Mouse (Mus musculus) left cerebral cortex, postnatal 4 days (tissue): ENCODE data around the gene Mpc1. TPM values are rescaled to one million over a fixed set of nuclear protein-coding genes. Genes with fewer than 3 reads are reported as not detected.
"Not testable (repeated sequence)": the region's sequence is repeated elsewhere in the genome, so short reads cannot be mapped to it uniquely, and the experiment has no call there.

ENCODE experiments used
- DNase-seq: peaks from one replicate; pipeline ENCODE4 v3.0.0-alpha.2; 2022
- intact Hi-C: fragments of 180-260 bp; cut with DNase I; formaldehyde crosslinking; loops from one replicate; pipeline ENCODE4 v1.15.1; 2025
- total RNA-seq, 2 experiments: library from RNA; stranded (reverse); gene quantifications; 2 replicates each; pipeline ENCODE4 v1.2.3; 2021

Mpc1 gene
- total RNA-seq, 2 experiments from 2014 or later: 159 to 160 TPM

DNA sequence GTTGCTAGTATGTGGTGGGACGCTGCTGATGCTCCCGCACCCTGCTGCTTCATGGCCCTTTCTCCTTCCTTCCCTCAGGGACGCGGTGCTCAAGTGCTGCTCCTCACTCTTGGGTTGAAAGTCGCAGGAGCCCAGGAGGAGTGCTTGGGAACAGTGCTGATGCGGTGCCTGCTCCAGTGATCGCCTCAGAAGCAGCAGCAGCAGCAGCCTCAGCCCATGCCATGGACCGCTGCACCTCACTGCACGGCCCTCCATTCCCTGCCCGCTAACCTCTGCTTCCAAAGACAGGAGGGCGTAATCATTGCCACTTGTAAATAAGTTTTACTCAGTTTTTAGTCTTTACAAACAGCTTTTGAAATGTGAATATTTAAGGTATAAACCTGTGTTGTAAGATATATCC is 44.2 kb downstream of the Mpc1 start:
- DNase-seq, intact Hi-C loops: not testable (repeated sequence)

DNA sequence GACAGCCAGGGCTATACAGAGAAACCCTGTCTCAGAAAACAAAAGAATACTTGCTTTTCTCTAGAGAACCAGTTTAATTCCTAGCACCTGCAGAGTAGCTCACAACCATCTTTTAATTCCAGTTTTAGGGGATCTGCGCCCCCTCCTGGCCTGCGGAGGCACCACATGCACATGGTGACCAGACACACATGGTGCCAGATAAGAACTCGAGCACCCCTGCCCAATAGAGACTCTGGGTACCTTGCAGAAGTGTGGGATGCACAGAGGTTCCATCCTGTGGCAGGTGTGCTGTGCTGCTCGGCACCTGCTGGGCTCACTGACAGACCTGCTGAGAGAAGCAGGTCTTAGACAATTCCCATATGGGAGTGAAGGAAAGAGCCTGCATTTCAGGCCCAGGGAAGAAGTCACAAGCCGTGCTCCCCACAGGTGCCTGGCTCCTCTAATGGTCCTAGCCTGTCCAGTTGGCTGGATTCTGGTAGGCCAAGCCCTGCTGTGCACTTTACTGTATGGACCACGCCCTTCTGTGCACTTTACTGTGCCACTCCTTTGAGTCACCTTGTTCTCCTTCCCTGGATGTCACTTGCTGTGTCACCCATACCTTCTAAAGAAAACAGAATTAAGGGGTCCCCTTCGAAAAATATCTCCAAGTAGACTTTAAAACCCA is 45.9 kb downstream of the Mpc1 start:
- intact Hi-C loops: no loop called here
- no peak for DNase-seq

DNA sequence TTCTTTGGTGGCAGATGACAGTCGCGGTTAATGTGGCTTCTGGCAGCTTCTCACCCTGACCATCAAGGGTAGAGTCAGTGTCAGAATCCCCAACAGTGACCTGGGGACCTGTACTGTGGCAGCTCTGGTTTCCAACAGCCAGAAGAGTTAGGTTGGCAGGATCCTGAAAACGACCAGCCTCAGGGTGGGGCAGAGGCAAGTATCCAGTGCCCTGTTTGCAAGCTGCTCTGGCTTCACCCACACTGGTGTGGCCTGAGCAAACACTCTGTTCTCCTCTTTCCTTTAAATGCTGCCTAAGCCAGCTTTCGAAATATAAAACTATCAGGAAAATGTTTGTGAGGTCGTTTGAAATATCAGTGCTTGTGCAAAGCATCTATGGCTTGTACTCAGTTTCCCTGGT is 47.9 kb downstream of the Mpc1 start:
- no peak for DNase-seq
- intact Hi-C loops: no loop called here

DNA sequence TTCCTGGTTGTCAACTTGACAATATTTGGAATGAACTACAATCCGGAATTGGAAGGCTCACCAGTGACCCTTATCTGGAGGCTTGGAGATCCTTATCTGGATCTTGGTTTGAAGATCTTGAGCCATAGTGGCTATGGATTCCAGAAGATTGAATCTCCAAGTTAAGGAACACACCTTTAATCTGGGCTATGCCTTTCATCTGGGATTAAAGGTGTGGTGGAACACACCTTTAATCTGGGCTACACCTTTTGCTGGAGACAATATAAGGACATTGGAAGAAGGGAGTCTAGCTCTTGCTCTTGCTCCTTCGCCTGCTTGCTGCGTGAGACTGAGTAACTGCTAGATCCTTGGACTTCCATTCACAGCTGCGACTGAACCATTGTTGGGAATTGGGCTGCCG is 54.5 kb downstream of the Mpc1 start, which contains the start of gene Prr18:
Gene Prr18, plus strand, starts transcription at position 301 of the 400 bp plus-strand sequence.
- intact Hi-C loops, DNase-seq: not testable (repeated sequence)

DNA sequence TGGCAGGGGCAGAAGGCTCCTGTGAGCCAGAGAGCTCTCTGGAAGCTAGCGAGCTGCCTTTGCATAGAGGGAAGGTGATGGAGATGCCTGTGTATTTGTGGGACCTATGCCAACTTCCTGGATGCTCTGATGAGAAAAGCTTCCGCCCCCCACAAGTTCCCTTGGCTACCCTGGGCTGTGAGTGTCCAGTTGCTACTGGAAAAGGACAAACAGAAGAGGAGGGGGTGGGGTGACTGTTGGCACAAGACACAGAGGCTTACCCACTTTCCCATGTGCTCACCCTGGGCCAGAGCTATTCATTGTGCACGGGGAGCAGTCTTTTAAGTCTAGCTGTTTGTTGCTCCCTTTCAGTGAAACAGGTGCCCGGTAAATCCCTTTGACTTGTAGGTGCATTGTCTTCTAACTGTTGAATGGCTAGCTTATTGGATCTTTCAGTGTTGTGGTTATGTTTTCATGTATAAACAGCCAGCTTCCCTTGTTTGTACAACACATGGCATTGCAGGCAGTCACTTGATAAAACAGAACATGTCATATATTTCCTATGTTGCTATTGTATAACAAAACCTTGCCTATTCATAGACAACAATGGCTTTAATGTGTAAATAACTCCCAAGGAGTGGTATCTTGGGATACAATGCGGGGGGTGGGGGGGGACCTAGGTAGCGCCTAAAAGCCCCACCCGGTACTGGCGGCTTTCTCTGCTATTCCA is 57.1 kb downstream of the Mpc1 start:
- intact Hi-C loops: no loop called here
- DNase-seq: peak; percentile 75

DNA sequence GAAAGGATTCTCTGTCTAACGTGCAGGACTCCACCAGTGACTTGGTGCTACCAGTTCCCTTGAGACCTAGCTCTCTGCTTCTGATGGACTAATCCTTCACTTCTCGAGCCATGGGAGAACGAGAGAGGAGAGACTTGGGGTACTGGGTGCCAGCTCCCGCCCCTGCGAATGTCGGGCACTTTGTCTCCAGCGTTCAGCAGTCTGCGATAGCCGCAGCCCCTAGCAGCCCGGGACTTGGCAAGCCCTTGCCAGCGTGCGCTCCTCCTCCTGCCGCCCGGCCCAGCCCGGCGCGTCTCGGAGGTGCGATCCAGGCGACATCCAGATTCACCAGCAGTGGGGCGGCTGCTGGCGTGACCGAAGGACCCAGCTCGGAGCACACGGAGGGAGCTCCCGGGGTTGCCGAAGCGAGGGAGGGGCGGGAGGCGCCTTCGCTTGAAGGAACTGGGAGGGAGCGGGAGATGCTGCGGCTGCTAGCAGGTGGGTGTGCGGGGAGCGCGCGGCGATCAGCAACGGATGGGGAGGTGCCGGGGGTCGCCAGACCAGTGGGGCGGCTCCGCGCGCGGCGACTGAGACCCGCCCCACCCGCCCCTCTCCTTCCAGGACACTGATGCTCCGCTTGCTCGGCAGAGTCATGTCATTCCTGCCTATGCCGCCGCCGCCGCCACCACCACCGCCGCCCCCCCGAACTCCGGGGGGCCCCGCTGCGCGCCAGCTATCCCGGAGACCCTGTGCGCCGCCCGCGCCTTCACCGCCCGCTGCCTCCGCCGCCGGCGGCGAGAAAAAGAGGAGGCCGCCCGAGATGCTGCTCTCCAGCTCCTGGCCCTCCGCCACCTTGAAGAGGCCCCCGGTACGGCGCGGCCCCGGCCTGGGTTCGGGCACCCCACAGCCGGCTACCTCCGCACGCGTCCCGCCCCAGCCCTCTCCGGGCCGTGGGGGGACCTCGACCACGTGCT is 58.0 kb downstream of the Mpc1 start:
- peak; percentile 76 for DNase-seq
- intact Hi-C loops: no loop called here

DNA sequence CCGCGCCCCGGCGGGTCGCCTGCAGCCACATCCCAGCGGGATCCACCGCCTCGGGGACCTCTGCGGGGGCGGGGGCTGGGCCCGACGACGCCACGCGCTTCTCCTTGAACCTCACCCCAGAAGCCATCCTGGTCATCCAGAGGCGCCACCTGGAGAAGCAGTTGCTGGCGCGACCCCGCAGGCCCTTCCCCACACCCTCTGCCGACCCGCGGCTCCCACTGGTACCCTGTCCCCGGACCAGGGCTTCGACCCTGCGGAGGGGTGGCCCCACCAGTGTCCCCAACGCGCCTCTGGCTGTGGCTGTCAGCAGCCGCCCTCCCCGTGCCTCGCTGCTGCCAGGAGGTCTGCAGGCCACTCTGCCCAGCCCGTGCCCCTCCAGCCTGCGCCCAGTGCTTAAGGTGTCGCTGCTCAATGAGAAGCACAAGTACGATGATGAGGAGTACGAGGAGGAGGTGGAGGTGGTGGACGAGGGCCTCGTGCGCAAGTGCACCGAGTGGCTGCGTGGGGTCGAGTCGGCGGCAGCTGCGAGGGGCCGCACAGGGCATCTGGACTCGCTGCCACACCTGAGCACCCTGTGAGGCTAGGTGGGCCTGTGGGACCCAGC is 58.8 kb downstream of the Mpc1 start:
- intact Hi-C loops: no loop called here
- DNase-seq: peak; percentile 29

DNA sequence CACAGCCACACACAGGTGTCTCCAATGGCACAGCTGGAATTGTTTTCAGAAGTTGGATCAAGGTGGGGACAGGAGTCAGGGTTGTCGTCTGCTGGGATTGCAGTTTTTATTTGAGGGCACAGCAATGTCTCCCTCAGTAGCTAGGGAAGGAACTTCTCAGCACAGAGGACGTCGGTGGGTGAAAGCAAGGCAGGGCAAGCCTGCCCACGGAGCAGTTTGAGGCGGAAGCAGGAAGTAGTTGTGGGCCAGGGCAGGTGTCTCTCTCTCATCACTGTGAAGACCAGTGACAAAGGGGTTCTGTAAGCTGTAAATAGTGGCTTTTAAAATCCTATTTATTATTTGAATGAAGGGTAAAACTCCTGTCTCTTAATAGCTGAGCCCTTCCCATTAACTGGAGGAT is 60.0 kb downstream of the Mpc1 start:
- intact Hi-C loops: no loop called here
- no peak for DNase-seq

DNA sequence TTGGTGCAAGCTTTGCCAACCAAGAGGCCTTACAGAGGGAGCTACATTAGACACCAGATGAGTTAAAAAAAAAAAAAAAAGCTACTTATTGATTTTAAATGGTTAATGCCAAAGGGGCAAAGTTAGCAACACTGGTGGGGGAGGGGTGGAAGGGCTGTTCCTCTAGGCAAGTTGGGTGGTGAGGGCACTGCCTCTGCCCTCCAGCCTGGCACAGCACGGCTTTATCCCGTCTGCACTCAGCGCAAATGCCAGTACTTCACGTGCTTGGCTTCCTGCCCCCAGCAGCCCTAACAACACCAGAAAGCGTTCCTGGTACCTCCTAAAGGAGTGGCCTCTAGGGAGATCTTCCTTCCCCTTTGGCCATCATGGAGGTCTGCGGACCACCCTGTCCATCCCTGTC is 60.7 kb downstream of the Mpc1 start:
- intact Hi-C loops: no loop called here
- peak; percentile 60 for DNase-seq

Other genes starting within 250 kb of the Mpc1 start
- not detected for gene Gm49673, start 135.1 kb upstream of the Mpc1 start, total RNA-seq
- 1 to 10 TPM; 4.7 to 5.2 TPM for gene Rnaset2a, start 134.8 kb upstream of the Mpc1 start, total RNA-seq
- 10 to 100 TPM; 18.5 to 22.6 TPM for gene Fgfr1op, start 117.4 kb upstream of the Mpc1 start, total RNA-seq
- gene Ccr6, start 46.9 kb upstream of the Mpc1 start, total RNA-seq: not detected
- gene Sft2d1, start 28.2 kb downstream of the Mpc1 start, total RNA-seq: 10 to 100 TPM; 80.4 to 81.6 TPM
- gene Prr18, start 54.6 kb downstream of the Mpc1 start, total RNA-seq: 10 to 100 TPM; 23.2 to 24.6 TPM
- gene T2, start 73.1 kb downstream of the Mpc1 start, total RNA-seq: under 1 TPM; 0.32 to 0.70 TPM
- gene T, start 151.5 kb downstream of the Mpc1 start, total RNA-seq: under 1 TPM; 0.18 to 0.79 TPM
- 100 to 1,000 TPM in 1 of 2 experiments, 10 to 100 TPM in 1; 84.9 to 106 TPM for gene Pde10a, start 242.5 kb downstream of the Mpc1 start, total RNA-seq